Mouse (Mus musculus): ENCODE measurements around the gene Odf3l2.

DNA sequence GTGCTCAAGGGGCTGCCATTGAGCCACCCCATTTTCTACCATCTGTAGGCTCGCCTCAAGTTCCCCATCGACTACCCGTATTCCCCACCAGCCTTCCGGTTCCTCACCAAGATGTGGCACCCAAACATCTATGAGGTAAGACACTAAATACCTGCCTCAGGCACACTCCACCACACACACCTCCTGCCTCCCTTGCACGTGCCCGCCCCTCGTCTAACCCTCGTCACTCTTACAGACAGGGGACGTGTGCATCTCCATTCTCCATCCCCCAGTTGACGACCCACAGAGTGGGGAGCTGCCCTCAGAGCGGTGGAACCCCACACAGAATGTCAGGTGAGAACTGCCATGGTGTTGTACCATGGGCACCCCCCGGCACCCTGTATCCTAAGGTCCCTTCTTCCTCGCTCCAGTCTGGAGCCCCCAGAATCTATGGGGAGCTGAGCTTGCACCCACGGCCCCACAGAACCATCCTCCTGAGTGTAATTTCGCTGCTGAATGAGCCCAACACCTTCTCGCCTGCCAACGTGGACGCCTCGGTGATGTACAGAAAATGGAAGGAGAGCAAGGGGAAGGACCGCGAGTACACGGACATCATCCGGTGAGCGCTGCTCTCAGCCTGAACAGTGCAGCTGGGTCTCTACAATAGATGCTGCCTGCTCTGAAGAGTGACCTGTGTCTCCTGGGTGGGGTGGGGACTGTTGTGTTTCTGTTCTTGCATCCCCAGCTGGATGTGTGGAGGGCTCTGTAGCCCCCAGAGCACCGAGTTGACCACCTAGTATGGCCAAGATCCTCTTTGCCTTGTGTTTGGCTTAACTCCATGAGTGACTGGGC lies 39.4 kb upstream of the Odf3l2 start:
- TF ChIP-seq CTCF (IDR thresholded peaks at IDR 0.05; ENCODE audit: low read depth) = no peak
- no peak for TF ChIP-seq EP300 (optimal IDR thresholded peaks at IDR 0.05)
